Mouse (Mus musculus): ENCODE measurements around the gene Pomgnt2. TPM values are rescaled to one million over a fixed set of nuclear protein-coding genes. Genes with fewer than 3 reads are reported as not detected.

Pomgnt2 gene
- polyA plus RNA-seq, 1 experiment from 2014 or later = 16.5 TPM

Other genes starting within 250 kb of the Pomgnt2 start
- gene Zfp651, start 237.8 kb downstream of the Pomgnt2 start, polyA plus RNA-seq (2015; fragmentation: Nextera tagmentation; extraction: Ambion mirVana) = 18.9 and 20.8 TPM in 2 replicates
- 0.59 and 0.70 TPM in 2 replicates for gene Klhl40, start 219.5 kb downstream of the Pomgnt2 start, polyA plus RNA-seq (2015; fragmentation: Nextera tagmentation; extraction: Ambion mirVana)
- 1.2 and 1.9 TPM in 2 replicates for gene Hhatl, start 204.6 kb downstream of the Pomgnt2 start, polyA plus RNA-seq (2015; fragmentation: Nextera tagmentation; extraction: Ambion mirVana)
- gene Ccdc13, start 157.6 kb downstream of the Pomgnt2 start, polyA plus RNA-seq (2015; fragmentation: Nextera tagmentation; extraction: Ambion mirVana) = 0.46 and 0.77 TPM in 2 replicates
- gene Higd1a, start 138.7 kb downstream of the Pomgnt2 start, polyA plus RNA-seq (2015; fragmentation: Nextera tagmentation; extraction: Ambion mirVana) = 241 and 244 TPM in 2 replicates
- gene Ackr2, start 98.8 kb downstream of the Pomgnt2 start, polyA plus RNA-seq (2015; fragmentation: Nextera tagmentation; extraction: Ambion mirVana) = 0.45 and 0.48 TPM in 2 replicates
- gene Cyp8b1, start 80.8 kb downstream of the Pomgnt2 start, polyA plus RNA-seq (2015; fragmentation: Nextera tagmentation; extraction: Ambion mirVana) = 0.15 and 0.35 TPM in 2 replicates
- gene Fam198a, start 46.1 kb downstream of the Pomgnt2 start, polyA plus RNA-seq (2015; fragmentation: Nextera tagmentation; extraction: Ambion mirVana) = 6.4 and 9.0 TPM in 2 replicates
- 54.2 and 56.1 TPM in 2 replicates for gene Snrk, start 120.2 kb upstream of the Pomgnt2 start, polyA plus RNA-seq (2015; fragmentation: Nextera tagmentation; extraction: Ambion mirVana)